Mouse (Mus musculus) cerebellum, adult 2 months (tissue): Measurements from ENCODE around the gene Prrc2b.

Experiments used
- CTCF ChIP-seq: fragments of 200-500 bp; IDR thresholded peaks from 2 replicates; pipeline ENCODE4 v1.5.1; 2011; ENCODE audit warnings: low read depth, mild to moderate bottlenecking, control low read depth, low read length, moderate library complexity, borderline replicate concordance; ENCODE audit not compliant: insufficient read depth
- POLR2A ChIP-seq: fragments of 200-500 bp; IDR thresholded peaks from 2 replicates; pipeline ENCODE4 v1.6.1; 2011; ENCODE audit warnings: low read length, control low read depth, borderline replicate concordance; ENCODE audit not compliant: insufficient read depth

GRCm38 (mm10) chr2:32187649-32188048 is 36.8 kb downstream of the Prrc2b start:
- TF ChIP-seq POLR2A (no peak), CTCF (no peak)
